Mouse (Mus musculus) midbrain, embryonic 11.5 days (tissue): ENCODE data around the gene Dcaf12. TPM values are rescaled to one million over a fixed set of nuclear protein-coding genes. Genes with fewer than 3 reads are reported as not detected.
A peak's percentile ranks its signal among the peaks of the same experiment; 100 is the strongest.

ENCODE experiments used
- ATAC-seq: fragments of 200-750 bp; cut with Nextera tagmentation; 2 replicates; pipeline ENCODE4 v1.8.0; 2017; ENCODE audit warnings: moderate TSS enrichment, moderate library complexity; ENCODE audit not compliant: low FRiP score
- DNase-seq: peaks from one replicate; pipeline ENCODE4 v3.0.0; 2015; ENCODE audit warnings: low spot score; ENCODE audit errors: missing footprints
- H3K27ac ChIP-seq: fragments of 300-500 bp; sonication (generic); 2 replicates; pipeline ENCODE4 v1.5.1; 2014; ENCODE audit warnings: low read depth, low read length
- H3K27me3 ChIP-seq: fragments of 300-500 bp; sonication (generic); 2 replicates; pipeline ENCODE4 v1.6.1; 2014; ENCODE audit warnings: mild to moderate bottlenecking, low read length, moderate library complexity, mixed read lengths; ENCODE audit not compliant: control insufficient read depth, insufficient read depth
- H3K36me3 ChIP-seq: fragments of 300-500 bp; sonication (generic); 2 replicates; pipeline ENCODE4 v1.6.1; 2014; ENCODE audit warnings: mild to moderate bottlenecking, low read length, moderate library complexity, mixed read lengths; ENCODE audit not compliant: control insufficient read depth, insufficient read depth
- H3K4me1 ChIP-seq: fragments of 300-500 bp; sonication (generic); 2 replicates; pipeline ENCODE4 v1.6.1; 2014; ENCODE audit warnings: low read length; ENCODE audit not compliant: control insufficient read depth, insufficient read depth
- H3K4me2 ChIP-seq: fragments of 300-500 bp; sonication (generic); 2 replicates; pipeline ENCODE4 v1.6.1; 2014; ENCODE audit warnings: mild to moderate bottlenecking, moderate library complexity
- H3K4me3 ChIP-seq: fragments of 300-500 bp; sonication (generic); 2 replicates; pipeline ENCODE4 v1.5.1; 2014; ENCODE audit warnings: low read depth, low read length
- H3K9ac ChIP-seq: fragments of 300-500 bp; sonication (generic); 2 replicates; pipeline ENCODE4 v1.6.1; 2014; ENCODE audit warnings: low read length
- H3K9me3 ChIP-seq: fragments of 300-500 bp; sonication (generic); 2 replicates; pipeline ENCODE4 v1.6.1; 2016; ENCODE audit warnings: low read length; ENCODE audit not compliant: control insufficient read depth
- WGBS: fragments of 180-500 bp; shearing (Covaris S2); extraction: QIAGEN DNeasy Blood & Tissue Kit; methylation state at CpG from one replicate; pipeline ENCODE4 v1.1.7; 2014; 5-methylcytosine and 5-hydroxymethylcytosine counted together
- polyA plus RNA-seq: library from polyadenylated mRNA; unstranded; fragments of >200 nt; fragmentation: Nextera tagmentation; extraction: Ambion mirVana; gene quantifications from 2 replicates; pipeline ENCODE4 v1.2.1, GENCODE M21; 2014

Gene Dcaf12
- polyA plus RNA-seq, 1 experiment from 2014 or later: 49.2 TPM

DNA sequence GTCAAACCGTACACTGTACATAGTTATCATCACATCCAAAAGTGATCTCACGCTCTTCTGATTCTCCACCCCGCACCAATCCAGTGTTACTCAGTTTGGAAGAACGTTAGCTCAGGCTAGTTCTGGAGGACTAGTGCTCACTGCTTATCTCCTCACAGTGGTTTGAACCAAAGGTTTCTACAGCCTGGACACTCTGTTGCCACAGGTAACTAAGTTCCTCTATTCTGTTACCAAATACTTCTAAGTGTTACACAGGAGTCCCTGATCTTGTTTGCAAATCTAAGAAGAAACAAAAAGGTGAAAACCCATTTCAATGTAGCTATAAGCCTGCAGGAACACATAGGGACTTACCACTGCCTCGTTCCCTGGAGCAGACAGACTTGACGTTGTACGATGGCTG is 18.7 kb downstream of the Dcaf12 start:
- Histone ChIP-seq H3K9ac (no peak overlapping the region), H3K27me3 (no peaks in the 10 kb centered on the region), H3K27ac (no peak overlapping the region), H3K4me3 (no peak overlapping the region), H3K36me3 (peaks cover 25% of the 10 kb centered on the region), H3K9me3 (no peaks in the 10 kb centered on the region), H3K4me2 (no peak overlapping the region), H3K4me1 (no peaks in the 10 kb centered on the region)
- 96% methylated on average over 7 of the region's 7 CpGs for WGBS
- no peak for ATAC-seq
- no peak for DNase-seq

DNA sequence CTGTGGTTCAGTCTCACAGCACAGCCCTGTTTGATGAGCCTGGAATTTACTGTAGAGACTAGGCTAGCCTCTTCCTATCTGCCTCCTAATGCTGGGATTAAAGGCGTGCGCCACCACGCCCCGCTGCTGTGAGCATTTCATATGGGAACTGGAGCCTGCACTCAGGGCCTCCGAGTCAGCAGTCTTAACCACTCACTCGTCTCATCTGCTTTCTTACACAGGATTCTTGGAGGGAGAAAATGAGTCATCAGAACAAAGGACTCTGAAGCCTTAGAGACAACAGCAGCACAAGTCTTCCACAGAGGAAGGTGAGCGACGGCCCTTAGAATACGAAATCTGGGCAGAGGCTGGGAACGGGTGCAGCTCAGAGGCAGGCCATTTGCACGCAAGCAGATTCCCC is 19.2 kb downstream of the Dcaf12 start:
- peaks cover 25% of the 10 kb centered on the region for H3K36me3 ChIP-seq
- 93% methylated on average over 11 of the region's 11 CpGs for WGBS

DNA sequence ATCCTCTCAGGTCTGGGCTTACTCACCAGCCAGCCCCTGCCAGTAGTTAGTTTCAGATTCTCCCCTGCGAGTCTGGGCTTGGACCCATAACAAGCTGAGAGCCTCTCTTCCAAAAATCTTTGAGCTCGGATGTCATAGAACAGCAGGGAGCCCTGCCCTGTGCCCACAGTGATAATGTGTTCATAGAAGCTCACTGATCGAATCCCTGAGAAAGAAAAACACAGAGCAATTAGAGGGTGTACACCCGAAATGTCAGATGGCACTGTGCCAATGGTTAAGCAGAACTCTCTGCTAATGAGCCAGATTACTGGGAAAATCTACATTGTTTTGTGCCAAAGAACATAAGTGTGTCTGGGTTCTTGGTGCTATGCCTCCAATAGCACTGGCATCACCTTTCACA is 20.8 kb downstream of the Dcaf12 start:
- Histone ChIP-seq H3K27ac (no peak overlapping the region), H3K4me2 (no peak overlapping the region), H3K4me3 (no peak overlapping the region), H3K9me3 (no peaks in the 10 kb centered on the region), H3K27me3 (no peaks in the 10 kb centered on the region), H3K9ac (no peak overlapping the region), H3K4me1 (no peaks in the 10 kb centered on the region), H3K36me3 (peaks cover 22% of the 10 kb centered on the region)
- 80% methylated on average over 4 of the region's 4 CpGs for WGBS
- DNase-seq (no peak), ATAC-seq (no peak)

More for the DNA sequence above, 19.2 kb downstream of the Dcaf12 start:
- Histone ChIP-seq H3K27me3 (no peaks in the 10 kb centered on the region), H3K4me2 (no peak overlapping the region), H3K27ac (no peak overlapping the region), H3K9ac (no peak overlapping the region), H3K4me3 (no peak overlapping the region), H3K9me3 (no peaks in the 10 kb centered on the region), H3K4me1 (no peaks in the 10 kb centered on the region)
- ATAC-seq: no peak
- DNase-seq: no peak

DNA sequence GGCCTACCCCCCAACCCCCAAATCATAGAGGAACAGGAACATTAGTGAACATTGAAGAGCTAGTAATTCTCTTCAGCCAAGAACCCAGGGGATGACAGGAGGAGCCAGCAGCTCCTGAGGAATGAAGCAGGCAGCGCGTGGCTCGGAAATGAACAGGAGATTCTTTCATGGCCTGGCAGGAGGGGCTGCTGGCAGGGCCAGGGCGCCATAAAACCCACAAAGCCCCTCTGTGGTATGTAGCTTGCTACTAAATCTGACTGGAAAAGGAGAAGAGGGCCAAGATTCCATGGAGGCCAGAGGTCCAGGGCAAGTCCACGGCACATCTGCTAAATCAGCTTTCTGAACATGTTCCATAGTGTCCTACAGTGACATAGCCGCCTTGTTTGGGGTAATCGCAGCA is 24.9 kb downstream of the Dcaf12 start:
- Histone ChIP-seq H3K9ac (no peak overlapping the region), H3K36me3 (peaks cover 6% of the 10 kb centered on the region)

DNA sequence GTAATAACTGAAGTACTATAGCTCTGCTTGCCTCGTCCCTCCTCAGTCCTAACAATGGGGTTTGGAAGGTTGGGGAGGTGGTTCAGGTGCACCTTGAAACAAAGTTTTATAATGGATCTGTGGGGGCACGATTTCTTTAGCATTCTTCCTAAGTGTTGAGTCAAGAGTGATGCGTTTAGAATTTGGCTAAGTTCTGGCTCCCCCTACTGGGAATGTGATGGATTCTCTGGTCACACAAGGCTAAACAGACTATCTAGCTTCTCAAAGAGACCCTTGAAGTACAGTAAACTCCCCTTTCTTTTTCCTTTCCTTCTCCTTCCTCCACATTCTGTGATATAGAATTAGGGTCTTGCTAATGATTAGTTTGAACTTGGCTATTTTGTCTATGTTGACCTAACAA is 28.3 kb downstream of the Dcaf12 start:
- DNase-seq (peak; percentile 86), ATAC-seq (no peak)
- WGBS: 26% methylated on average over 3 of the region's 3 CpGs
- H3K36me3 ChIP-seq: peaks cover 2% of the 10 kb centered on the region
- H3K9me3 ChIP-seq: no peaks in the 10 kb centered on the region
- no peak overlapping the region for H3K4me3 ChIP-seq
- H3K9ac ChIP-seq: no peak overlapping the region
- no peaks in the 10 kb centered on the region for H3K27me3 ChIP-seq
- H3K4me1 ChIP-seq: no peaks in the 10 kb centered on the region
- H3K27ac ChIP-seq: no peak overlapping the region
- no peak overlapping the region for H3K4me2 ChIP-seq

More for the DNA sequence above, 24.9 kb downstream of the Dcaf12 start:
- Histone ChIP-seq H3K4me2 (no peak overlapping the region), H3K27me3 (no peaks in the 10 kb centered on the region), H3K27ac (no peak overlapping the region), H3K4me1 (no peaks in the 10 kb centered on the region), H3K4me3 (no peak overlapping the region), H3K9me3 (no peaks in the 10 kb centered on the region)
- no peak for DNase-seq
- WGBS: 85% methylated on average over 7 of the region's 7 CpGs
- ATAC-seq: no peak

DNA sequence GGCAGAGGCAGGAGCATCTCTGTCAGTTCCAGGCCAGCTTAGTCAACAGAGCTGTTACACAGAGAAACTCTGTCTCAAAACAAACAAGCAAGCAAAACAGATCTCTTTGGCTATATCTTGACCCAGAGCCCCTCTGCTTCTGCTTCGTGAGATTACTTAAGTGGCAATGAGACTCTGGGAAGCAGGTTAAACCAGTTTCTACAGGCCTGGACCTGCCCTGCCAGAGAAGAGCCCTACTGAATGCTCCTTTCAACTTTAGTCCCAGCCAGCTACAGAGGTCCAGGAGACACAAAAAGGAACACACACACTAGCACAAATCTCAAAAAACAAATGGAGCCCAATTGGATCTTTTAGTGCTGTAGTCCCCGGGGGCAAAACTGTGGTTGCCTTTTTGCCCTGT is 30.6 kb downstream of the Dcaf12 start:
- Histone ChIP-seq H3K4me1 (no peaks in the 10 kb centered on the region), H3K4me3 (no peak overlapping the region), H3K27me3 (no peaks in the 10 kb centered on the region), H3K36me3 (no peaks in the 10 kb centered on the region), H3K4me2 (no peak overlapping the region), H3K9me3 (no peaks in the 10 kb centered on the region), H3K27ac (no peak overlapping the region), H3K9ac (no peak overlapping the region)
- 84% methylated on average over 2 of the region's 2 CpGs for WGBS
- no peak for DNase-seq
- ATAC-seq: no peak

DNA sequence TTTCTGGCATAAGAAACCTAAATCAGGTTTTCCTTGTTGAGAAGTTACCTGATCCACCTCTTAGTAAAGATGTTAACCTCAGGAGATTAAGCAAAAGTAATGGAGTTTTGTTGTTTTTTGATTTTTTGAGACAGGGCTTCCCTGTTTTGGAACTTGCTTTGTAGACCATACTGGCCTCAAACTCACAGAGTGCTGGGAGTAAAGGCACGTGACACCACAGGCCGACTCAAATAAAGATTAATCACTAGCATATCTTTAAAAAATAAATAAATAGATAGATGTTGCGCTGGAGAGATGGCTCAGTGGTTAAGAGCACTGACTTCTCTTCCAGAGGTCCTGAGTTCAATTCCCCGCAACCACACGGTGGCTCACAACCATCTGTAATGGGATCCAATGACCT is 38.8 kb downstream of the Dcaf12 start:
- Histone ChIP-seq H3K36me3 (no peaks in the 10 kb centered on the region), H3K9me3 (no peaks in the 10 kb centered on the region), H3K27ac (peak overlapping the region; percentile 8; the same call in 1 of the 2 replicates), H3K27me3 (no peaks in the 10 kb centered on the region), H3K4me2 (peak overlapping the region; percentile 82), H3K4me1 (peaks cover 20% of the 10 kb centered on the region), H3K4me3 (peak overlapping the region; percentile 86), H3K9ac (peak overlapping the region; percentile 94)
- WGBS: 76% methylated on average over 5 of the region's 5 CpGs
- DNase-seq (no peak), ATAC-seq (no peak)

DNA sequence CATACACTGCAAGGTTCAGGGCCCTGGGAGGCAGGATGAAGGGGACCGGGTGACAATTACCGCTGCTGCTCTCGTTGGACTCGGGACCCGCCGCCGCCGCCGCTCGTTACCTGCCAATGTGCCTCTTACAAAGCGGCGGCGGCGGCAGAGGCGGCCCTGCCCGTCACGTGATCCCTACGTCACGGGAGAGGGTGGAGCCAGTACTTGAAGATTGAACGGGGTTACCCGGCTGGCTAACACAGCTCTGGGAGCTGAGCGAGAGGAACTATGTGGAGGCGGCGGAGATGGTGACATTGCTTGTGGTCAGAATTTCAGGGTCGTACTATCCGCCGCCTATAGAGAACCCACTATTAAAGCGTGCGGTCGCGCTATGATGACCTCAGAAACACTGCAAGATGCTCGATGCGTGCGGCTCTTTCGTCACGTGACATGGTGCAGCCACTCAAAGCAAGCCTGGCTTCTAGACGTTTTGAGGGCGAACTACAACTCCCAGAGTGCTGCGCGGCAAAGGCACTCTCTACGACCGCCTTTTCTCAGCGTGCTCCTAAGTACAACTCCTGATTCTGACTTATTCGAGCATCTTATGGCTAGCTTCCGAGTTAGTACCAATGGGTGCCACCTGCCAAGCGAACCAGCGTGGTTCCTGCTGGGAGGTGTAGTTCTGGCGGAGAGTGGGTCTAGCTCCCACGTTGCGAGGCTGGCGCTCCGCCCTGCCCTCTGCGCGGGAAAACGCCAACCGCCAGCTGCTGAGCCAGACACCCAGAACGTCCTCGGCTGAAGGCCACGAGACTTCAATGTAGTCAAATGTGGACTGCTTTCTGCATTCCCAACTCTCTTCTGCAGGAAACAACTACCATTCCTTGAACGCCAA is 39.5 kb downstream of the Dcaf12 start, which contains the start of gene Ubap2:
Ubap2 (minus strand) TSS at position 165 of the 871 bp plus-strand sequence.
- no peaks in the 10 kb centered on the region for H3K9me3 ChIP-seq
- H3K4me1 ChIP-seq: peaks cover 20% of the 10 kb centered on the region
- H3K27me3 ChIP-seq: no peaks in the 10 kb centered on the region
- ATAC-seq: peak; percentile 97
- H3K4me2 ChIP-seq: peak within 1 kb of the TSS; percentile 82
- H3K9ac ChIP-seq: peak within 1 kb of the TSS; percentile 94
- peak within 1 kb of the TSS; percentile 67 for H3K27ac ChIP-seq
- H3K36me3 ChIP-seq: no peaks in the 10 kb centered on the region
- under 1% methylated on average over 60 of the region's 60 CpGs for WGBS
- DNase-seq: peak; percentile 99
- peak within 1 kb of the TSS; percentile 86 for H3K4me3 ChIP-seq

DNA sequence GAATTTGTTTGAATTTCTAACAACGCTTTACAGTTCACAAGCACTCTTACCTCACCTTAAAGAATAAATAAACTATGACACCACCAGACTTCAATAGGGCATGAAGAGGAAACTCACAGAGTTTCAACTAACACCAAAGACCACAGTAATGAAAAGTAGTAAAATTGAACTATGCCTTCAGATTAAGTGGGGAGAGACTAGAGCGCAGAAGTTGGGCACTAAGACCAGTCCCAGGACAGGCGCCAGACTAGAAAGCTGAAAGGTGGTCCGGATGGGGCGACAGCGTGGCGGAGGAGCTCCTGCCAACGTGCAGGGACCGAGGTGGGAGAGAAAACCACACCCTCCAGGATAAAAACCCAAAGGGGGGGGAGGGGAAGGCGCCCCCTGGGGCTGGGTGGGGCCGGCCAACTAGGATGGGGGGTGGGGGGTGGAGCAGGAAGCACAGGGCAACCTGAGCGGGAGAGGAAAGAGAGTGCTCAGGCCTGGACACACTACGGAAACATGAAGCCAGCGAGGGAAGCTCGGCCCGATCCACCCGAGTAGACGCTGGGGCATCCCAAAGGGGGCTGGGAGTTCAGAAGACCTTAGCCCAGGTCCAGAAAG is 40.2 kb downstream of the Dcaf12 start:
- peak overlapping the region; percentile 67 for H3K27ac ChIP-seq
- H3K27me3 ChIP-seq: no peaks in the 10 kb centered on the region
- peaks cover 20% of the 10 kb centered on the region for H3K4me1 ChIP-seq
- H3K9ac ChIP-seq: peak overlapping the region; percentile 94
- no peaks in the 10 kb centered on the region for H3K36me3 ChIP-seq
- H3K9me3 ChIP-seq: no peaks in the 10 kb centered on the region
- H3K4me3 ChIP-seq: peak overlapping the region; percentile 86
- H3K4me2 ChIP-seq: peak overlapping the region; percentile 82
- 3% methylated on average over 18 of the region's 18 CpGs for WGBS
- DNase-seq: peak; percentile 86
- peak; percentile 77; the same call in 1 of the 2 replicates for ATAC-seq
